Mouse (Mus musculus) liver, postnatal 0 days (tissue): ENCODE data around the gene Adnp.

Experiments used
- CTCF ChIP-seq: sonication (generic); IDR thresholded peaks from 2 replicates; pipeline ENCODE4 v1.5.1; 2016; ENCODE audit warnings: antibody characterized with exemption, low read depth
- EP300 ChIP-seq: IDR thresholded peaks from 2 replicates; pipeline ENCODE4 v1.6.1; 2016; ENCODE audit warnings: antibody characterized with exemption, low read depth, mild to moderate bottlenecking

DNA sequence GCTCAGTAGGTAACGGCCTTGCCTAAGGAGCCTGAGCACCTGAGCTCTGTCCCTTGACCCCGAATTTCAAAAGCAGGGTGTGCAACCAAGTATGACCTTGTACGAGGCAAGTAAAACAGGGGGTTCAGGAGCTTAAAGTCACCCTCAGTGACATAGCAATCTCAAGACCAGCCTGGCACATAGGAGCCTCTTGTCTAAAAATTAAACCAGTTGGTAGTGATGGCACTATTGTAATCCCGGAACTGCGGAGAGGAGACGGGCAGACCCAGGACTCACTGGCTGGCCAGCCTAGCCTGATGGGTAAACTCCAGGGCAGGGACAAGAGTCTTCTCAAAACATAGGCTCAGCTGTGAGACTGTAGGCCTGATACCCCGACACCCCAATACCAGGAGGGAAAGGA, 51.2 kb downstream of the Adnp start:
- TF ChIP-seq CTCF (no peak), EP300 (no peak)
